Mouse (Mus musculus) neural tube, embryonic 15.5 days (tissue): Measurements from ENCODE around the gene Slc51a. TPM values are rescaled to one million over a fixed set of nuclear protein-coding genes. Genes with fewer than 3 reads are reported as not detected.
A peak's percentile ranks its signal among the peaks of the same experiment; 100 is the strongest.

Source experiments
- ATAC-seq: fragments of 200-750 bp; cut with Nextera tagmentation; 2 replicates; pipeline ENCODE4 v1.8.0; 2017; ENCODE audit warnings: mild to moderate bottlenecking, moderate TSS enrichment, moderate library complexity; ENCODE audit not compliant: low FRiP score
- H3K27ac ChIP-seq: fragments of 300-500 bp; sonication (generic); replicated peaks from 2 replicates; pipeline ENCODE4 v1.5.1; 2015; ENCODE audit warnings: mild to moderate bottlenecking, inconsistent platforms
- H3K27me3 ChIP-seq: fragments of 300-500 bp; sonication (generic); replicated peaks from 2 replicates; pipeline ENCODE4 v1.6.1; 2015; ENCODE audit warnings: inconsistent platforms
- H3K36me3 ChIP-seq: fragments of 300-500 bp; sonication (generic); 2 replicates; pipeline ENCODE4 v1.6.1; 2015; ENCODE audit warnings: inconsistent platforms
- H3K4me1 ChIP-seq: fragments of 300-500 bp; sonication (generic); 2 replicates; pipeline ENCODE4 v1.6.1; 2015; ENCODE audit warnings: inconsistent platforms
- H3K4me2 ChIP-seq: fragments of 300-500 bp; sonication (generic); 2 replicates; pipeline ENCODE4 v1.6.1; 2015; ENCODE audit warnings: inconsistent platforms, mild to moderate bottlenecking, moderate library complexity
- H3K4me3 ChIP-seq: fragments of 300-500 bp; sonication (generic); replicated peaks from 2 replicates; pipeline ENCODE4 v1.5.1; 2015; ENCODE audit warnings: mild to moderate bottlenecking, inconsistent platforms
- H3K9ac ChIP-seq: fragments of 300-500 bp; sonication (generic); replicated peaks from 2 replicates; pipeline ENCODE4 v1.6.1; 2015; ENCODE audit warnings: mild to moderate bottlenecking, inconsistent platforms
- H3K9me3 ChIP-seq: fragments of 300-500 bp; sonication (generic); replicated peaks from 2 replicates; pipeline ENCODE4 v1.6.1; 2016; ENCODE audit warnings: inconsistent platforms
- WGBS: fragments of 180-500 bp; shearing (Covaris S2); methylation state at CpG from one replicate; pipeline ENCODE4 v1.1.7; 2015; ENCODE audit warnings: mixed read lengths; 5-methylcytosine and 5-hydroxymethylcytosine counted together
- polyA plus RNA-seq: library from polyadenylated mRNA; unstranded; fragments of >200 nt; fragmentation: Nextera tagmentation; extraction: Ambion mirVana; gene quantifications from 2 replicates; pipeline ENCODE4 v1.2.1, GENCODE M21; 2015

Gene Slc51a
- polyA plus RNA-seq, 1 experiment from 2014 or later: 0.13 TPM

- WGBS: 80% methylated on average over 1 of the region's 1 CpGs
- Histone ChIP-seq H3K9ac (no peak overlapping the region), H3K9me3 (no peaks in the 10 kb centered on the region), H3K4me1 (peaks cover 11% of the 10 kb centered on the region), H3K4me3 (no peak overlapping the region), H3K27me3 (no peaks in the 10 kb centered on the region), H3K27ac (no peak overlapping the region), H3K36me3 (0 out of 2 replicates have a peak, but pooled peaks cover 11% of the 10 kb centered on the region), H3K4me2 (no peak overlapping the region)
- ATAC-seq: no peak
These were observed 51.0 kb downstream of the Slc51a start for GRCm38 (mm10) chr16:32436657-32437056.

- no peak overlapping the region for H3K27ac ChIP-seq
- no peaks in the 10 kb centered on the region for H3K27me3 ChIP-seq
- no peak for ATAC-seq
- H3K9ac ChIP-seq: no peak overlapping the region
- H3K4me2 ChIP-seq: no peak overlapping the region
- peaks cover 20% of the 10 kb centered on the region for H3K4me1 ChIP-seq
- 0 out of 2 replicates have a peak, but pooled peaks cover under 1% of the 10 kb centered on the region for H3K36me3 ChIP-seq
- no peaks in the 10 kb centered on the region for H3K9me3 ChIP-seq
- no peak overlapping the region for H3K4me3 ChIP-seq
These were observed 53.0 kb downstream of the Slc51a start for GRCm38 (mm10) chr16:32434691-32435090.

- H3K27me3 ChIP-seq: no peaks in the 10 kb centered on the region
- H3K4me3 ChIP-seq: no peak overlapping the region
- H3K9me3 ChIP-seq: no peaks in the 10 kb centered on the region
- H3K4me2 ChIP-seq: no peak overlapping the region
- no peaks in the 10 kb centered on the region for H3K36me3 ChIP-seq
- WGBS: 67% methylated on average over 6 of the region's 6 CpGs
- no peak for ATAC-seq
- H3K27ac ChIP-seq: no peak overlapping the region
- H3K9ac ChIP-seq: no peak overlapping the region
- H3K4me1 ChIP-seq: peaks cover 25% of the 10 kb centered on the region
These were observed 53.6 kb downstream of the Slc51a start for GRCm38 (mm10) chr16:32434066-32434465.

GRCm38 (mm10) chr16:32433138-32433537 lies 54.5 kb downstream of the Slc51a start:
- H3K4me1 ChIP-seq: peaks cover 25% of the 10 kb centered on the region
- WGBS: 87% methylated on average over 2 of the region's 2 CpGs
- no peaks in the 10 kb centered on the region for H3K36me3 ChIP-seq
- no peak overlapping the region for H3K9ac ChIP-seq
- no peaks in the 10 kb centered on the region for H3K9me3 ChIP-seq
- no peak overlapping the region for H3K4me2 ChIP-seq
- no peak overlapping the region for H3K4me3 ChIP-seq
- no peak overlapping the region for H3K27ac ChIP-seq
- H3K27me3 ChIP-seq: no peaks in the 10 kb centered on the region
- ATAC-seq: no peak

- peak overlapping the region; percentile 79 for H3K4me3 ChIP-seq
- no peaks in the 10 kb centered on the region for H3K27me3 ChIP-seq
- 100% methylated on average over 1 of the region's 1 CpGs for WGBS
- H3K27ac ChIP-seq: no peak overlapping the region
- peak overlapping the region; percentile 81 for H3K4me2 ChIP-seq
- no peak overlapping the region for H3K9ac ChIP-seq
- peaks cover 25% of the 10 kb centered on the region for H3K4me1 ChIP-seq
- no peak for ATAC-seq
- no peaks in the 10 kb centered on the region for H3K9me3 ChIP-seq
- H3K36me3 ChIP-seq: no peaks in the 10 kb centered on the region
These were observed 55.8 kb downstream of the Slc51a start for GRCm38 (mm10) chr16:32431926-32432325.

- peak overlapping the region; percentile 79 for H3K4me3 ChIP-seq
- H3K9me3 ChIP-seq: no peaks in the 10 kb centered on the region
- peak overlapping the region; percentile 81 for H3K4me2 ChIP-seq
- H3K9ac ChIP-seq: peak overlapping the region; percentile 89
- H3K27me3 ChIP-seq: no peaks in the 10 kb centered on the region
- peak overlapping the region; percentile 94 for H3K27ac ChIP-seq
- 0 out of 2 replicates have a peak, but pooled peaks have one; percentile 1 for ATAC-seq
- no peaks in the 10 kb centered on the region for H3K36me3 ChIP-seq
- 1% methylated on average over 28 of the region's 28 CpGs for whole genome bisulfite sequencing
- H3K4me1 ChIP-seq: peaks cover 25% of the 10 kb centered on the region
These were observed 56.6 kb downstream of the Slc51a start for GRCm38 (mm10) chr16:32431047-32431591.

- peak within 1 kb of the TSS; percentile 79 for H3K4me3 ChIP-seq
- peaks cover 25% of the 10 kb centered on the region for H3K4me1 ChIP-seq
- whole genome bisulfite sequencing: under 1% methylated on average over 54 of the region's 54 CpGs
- H3K9ac ChIP-seq: peak within 1 kb of the TSS; percentile 89
- H3K27ac ChIP-seq: peak within 1 kb of the TSS; percentile 94
- no peaks in the 10 kb centered on the region for H3K27me3 ChIP-seq
- no peaks in the 10 kb centered on the region for H3K9me3 ChIP-seq
- H3K4me2 ChIP-seq: peak within 1 kb of the TSS; percentile 81
- peak; percentile 99 for ATAC-seq
- no peaks in the 10 kb centered on the region for H3K36me3 ChIP-seq
These were observed 57.1 kb downstream of the Slc51a start, which contains the start of gene Pcyt1a for GRCm38 (mm10) chr16:32430474-32431046. Pcyt1a (plus strand) TSS chr16:32430921.

- Histone ChIP-seq H3K27ac (no peak overlapping the region), H3K36me3 (no peaks in the 10 kb centered on the region), H3K9ac (no peak overlapping the region), H3K27me3 (no peaks in the 10 kb centered on the region), H3K4me2 (no peak overlapping the region), H3K4me1 (peaks cover 23% of the 10 kb centered on the region), H3K4me3 (no peak overlapping the region), H3K9me3 (no peaks in the 10 kb centered on the region)
- WGBS: 84% methylated on average over 3 of the region's 3 CpGs
- ATAC-seq: no peak
These were observed 60.2 kb downstream of the Slc51a start for GRCm38 (mm10) chr16:32427506-32427905.

Other genes with a start within 250 kb of the Slc51a start
- gene Fbxo45, start 240.7 kb downstream of the Slc51a start, polyA plus RNA-seq: 13.8 and 17.9 TPM in 2 replicates
- 13.6 and 14.8 TPM in 2 replicates for gene Wdr53, start 240.7 kb downstream of the Slc51a start, polyA plus RNA-seq
- gene Smco1, start 216.4 kb downstream of the Slc51a start, polyA plus RNA-seq: not detected in 2 replicates
- 25.5 and 28.9 TPM in 2 replicates for gene Rnf168, start 210.4 kb downstream of the Slc51a start, polyA plus RNA-seq
- 20.8 and 24.7 TPM in 2 replicates for gene Ubxn7, start 155.6 kb downstream of the Slc51a start, polyA plus RNA-seq
- not detected in 2 replicates for gene Tm4sf19, start 87.4 kb downstream of the Slc51a start, polyA plus RNA-seq
- 39.6 and 41.5 TPM in 2 replicates for gene Tctex1d2, start 68.2 kb downstream of the Slc51a start, polyA plus RNA-seq
- 44.2 and 46.0 TPM in 2 replicates for gene Pcyt1a, start 57.0 kb downstream of the Slc51a start, polyA plus RNA-seq
- gene Zdhhc19, start 8.4 kb upstream of the Slc51a start, polyA plus RNA-seq: 0.20 TPM in 1 of 2 replicates, not detected in the other
- 32.7 and 33.1 TPM in 2 replicates for gene Tfrc, start 121.0 kb upstream of the Slc51a start, polyA plus RNA-seq
- gene Tnk2, start 156.0 kb upstream of the Slc51a start, polyA plus RNA-seq: 20.0 and 23.2 TPM in 2 replicates
- gene Muc4, start 248.0 kb upstream of the Slc51a start, polyA plus RNA-seq: 0.14 and 0.24 TPM in 2 replicates